Mouse (Mus musculus): ENCODE results near the gene Megf11.
"Not testable (repeated sequence)": the region's sequence is repeated elsewhere in the genome, so short reads cannot be mapped to it uniquely, and the experiment has no call there.

Megf11 gene

DNA sequence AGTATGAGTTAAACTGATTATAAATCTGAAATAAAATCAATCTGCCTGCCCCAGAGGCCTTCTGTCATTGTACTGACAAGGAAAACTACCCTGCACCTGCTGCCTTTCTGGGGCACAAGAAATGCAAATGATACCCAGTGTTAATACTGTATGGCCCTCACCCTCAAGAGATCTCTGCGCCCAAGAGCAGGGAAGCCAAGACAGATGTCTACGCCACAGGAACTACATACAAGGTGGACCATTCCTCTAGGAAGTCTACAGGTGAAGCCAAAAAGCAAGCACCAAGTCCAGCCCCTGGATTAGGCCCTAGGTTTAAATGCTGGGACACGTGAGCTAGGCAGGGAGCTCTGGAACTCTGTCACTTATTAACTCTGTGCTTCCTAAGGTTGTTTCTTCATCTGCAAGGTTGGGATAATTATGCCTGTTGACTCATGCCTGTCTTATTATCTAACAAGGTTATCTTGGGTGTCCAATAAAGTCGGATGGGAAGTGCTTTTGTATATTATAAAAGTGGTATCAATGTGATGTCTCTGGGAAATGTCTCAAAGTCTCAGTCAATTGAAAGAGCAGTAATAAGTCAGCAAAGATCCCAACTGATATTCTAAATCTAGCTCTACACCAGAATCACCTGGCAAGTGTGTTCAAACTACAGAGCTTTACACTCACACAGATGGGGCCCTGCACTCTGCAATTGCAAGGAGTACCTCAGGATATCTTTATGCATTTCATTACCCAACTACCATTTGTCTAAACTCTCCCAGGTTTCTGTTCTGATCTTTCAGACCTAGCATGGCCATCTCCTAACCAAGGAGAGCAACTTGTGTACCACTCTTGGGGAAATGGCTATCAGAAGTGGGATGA is 315.3 kb downstream of the Megf11 start:
- DNase-seq (ENCODE audit: low spot score): no peak

DNA sequence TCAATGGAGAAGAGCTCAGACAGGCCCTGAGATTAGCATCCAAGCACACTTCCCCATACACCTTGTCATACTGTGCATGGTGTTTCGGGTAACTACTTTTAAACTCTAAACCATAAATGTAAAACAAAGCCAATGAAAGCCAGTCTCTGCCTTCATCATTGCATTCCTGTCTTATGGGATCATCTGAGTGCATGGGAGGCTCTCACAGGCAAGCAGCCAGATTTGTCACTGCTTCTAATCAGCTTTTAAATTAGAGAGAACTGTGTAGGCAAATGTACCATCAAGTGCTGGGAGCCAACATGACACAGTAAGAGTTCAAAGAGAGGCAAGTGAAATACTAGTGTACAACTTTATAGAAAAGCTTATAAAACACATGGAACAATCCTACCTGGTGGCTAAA is 316.2 kb downstream of the Megf11 start:
- DNase-seq (ENCODE audit: low spot score): no peak

GRCm38 (mm10) chr9:64702391-64702790 is 317.0 kb downstream of the Megf11 start:
- no peak for DNase-seq (ENCODE audit: low spot score)

GRCm38 (mm10) chr9:64702937-64703336 is 317.5 kb downstream of the Megf11 start:
- DNase-seq (ENCODE audit: low spot score): no peak

DNA sequence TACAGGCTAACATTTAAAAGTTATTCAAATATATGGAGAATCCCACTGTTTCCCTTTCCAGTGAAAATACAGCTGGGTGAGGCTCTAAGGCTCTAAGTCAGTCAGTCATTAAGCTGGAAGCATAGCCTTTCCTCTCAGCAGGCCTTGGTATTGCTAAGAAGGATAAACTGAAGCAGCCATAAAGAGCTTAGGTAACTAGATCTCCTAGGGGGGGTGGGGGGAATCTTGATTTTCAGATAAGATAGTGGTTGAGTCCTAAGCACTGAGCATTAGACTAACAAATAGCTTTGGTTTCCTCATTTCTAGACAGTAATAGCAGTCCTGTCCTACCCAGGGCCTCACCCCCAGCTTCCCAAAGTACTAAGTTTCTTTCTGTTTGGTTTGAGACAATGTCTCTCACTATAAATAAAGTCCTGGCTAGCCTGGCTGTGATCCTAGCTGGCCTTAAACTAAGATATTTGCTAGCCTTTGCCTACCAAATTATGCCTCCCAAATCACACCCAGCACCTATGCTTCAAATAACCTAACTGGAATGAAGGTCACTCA is 318.1 kb downstream of the Megf11 start:
- DNase-seq (ENCODE audit: low spot score): no peak

GRCm38 (mm10) chr9:64704073-64704840 is 318.8 kb downstream of the Megf11 start:
- DNase-seq (ENCODE audit: low spot score): no peak

GRCm38 (mm10) chr9:64710291-64710690 is 324.9 kb downstream of the Megf11 start:
- not testable (repeated sequence) for DNase-seq (ENCODE audit: low spot score)

- no peak for DNase-seq (ENCODE audit: low spot score)
Observed at GRCm38 (mm10) chr9:64719526-64720163, 334.2 kb downstream of the Megf11 start.

- no peak for DNase-seq (ENCODE audit: low spot score)
Observed at GRCm38 (mm10) chr9:64726454-64726853, 341.0 kb downstream of the Megf11 start.

DNA sequence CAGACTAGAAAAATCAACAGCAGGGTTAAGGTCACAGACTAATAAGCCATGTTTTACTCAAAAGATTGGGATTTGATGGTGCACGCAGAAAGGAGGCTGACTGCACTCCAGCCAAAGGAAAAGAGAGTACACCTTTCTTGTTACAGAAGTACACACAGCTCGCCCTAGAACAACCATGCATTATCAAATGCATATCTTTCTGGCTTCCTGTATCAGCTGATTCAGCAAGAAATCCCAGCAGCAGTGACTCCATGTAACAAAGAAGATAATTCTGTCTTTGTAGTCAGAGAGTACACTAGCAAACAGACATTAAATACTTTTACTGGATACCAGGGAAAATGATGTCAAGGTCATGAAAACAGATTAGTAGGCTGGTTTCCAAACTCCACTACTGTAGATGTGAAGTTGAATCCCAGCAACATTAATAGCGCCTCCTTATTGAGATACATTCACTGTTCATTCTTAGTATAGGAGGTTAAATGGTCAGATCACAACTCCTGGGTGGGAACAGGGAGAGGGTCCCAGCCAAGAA is 345.7 kb downstream of the Megf11 start:
- no peak for DNase-seq (ENCODE audit: low spot score)

GRCm38 (mm10) chr9:64734166-64734565 is 348.7 kb downstream of the Megf11 start:
- DNase-seq (ENCODE audit: low spot score): no peak

GRCm38 (mm10) chr9:64734992-64735391 is 349.6 kb downstream of the Megf11 start:
- DNase-seq (ENCODE audit: low spot score): not testable (repeated sequence)

- no peak for DNase-seq (ENCODE audit: low spot score)
Observed at GRCm38 (mm10) chr9:64736076-64736638, 350.7 kb downstream of the Megf11 start.

- DNase-seq (ENCODE audit: low spot score): peak; percentile 47
Observed at GRCm38 (mm10) chr9:64736639-64737405, 351.4 kb downstream of the Megf11 start.

DNA sequence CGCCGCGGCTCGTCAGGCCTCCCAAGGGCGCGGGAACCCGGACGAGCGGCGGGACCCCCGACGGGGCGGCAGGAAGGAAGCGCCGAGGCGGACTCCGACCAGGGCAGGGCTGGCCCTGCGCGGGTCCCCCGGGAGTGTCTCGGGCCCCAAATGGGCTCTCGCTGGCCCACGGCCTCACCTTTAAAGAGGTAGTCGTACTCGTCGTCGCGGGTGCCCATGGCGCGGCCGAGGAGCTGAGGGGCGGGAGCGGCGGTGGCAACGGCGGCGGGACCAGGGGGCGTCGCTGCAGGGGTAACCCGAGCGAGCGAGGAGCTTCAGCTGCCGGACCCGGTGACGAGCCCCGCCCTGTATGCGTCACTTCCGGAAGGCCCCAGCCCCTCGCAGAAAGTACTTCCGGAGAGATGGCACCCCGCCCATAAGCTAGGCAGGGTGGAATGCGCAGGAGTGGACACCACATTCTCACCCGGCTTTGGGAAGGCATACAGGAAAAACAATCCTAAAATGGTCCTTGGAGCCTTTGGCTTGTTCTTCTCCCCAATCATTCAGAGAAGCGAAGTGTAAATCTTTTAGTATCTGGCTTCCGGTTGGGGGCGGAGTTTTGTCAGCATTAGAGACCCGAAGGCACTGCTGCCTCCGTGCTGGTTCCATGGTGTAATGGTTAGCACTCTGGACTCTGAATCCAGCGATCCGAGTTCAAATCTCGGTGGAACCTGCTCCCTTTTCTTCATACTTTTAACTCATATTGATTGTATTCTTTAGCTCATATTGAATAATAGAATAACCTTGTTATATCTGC is 352.2 kb downstream of the Megf11 start, which contains the start of gene Rab11a:
Gene Rab11a (minus strand): TSS at position 353 of the 796 bp plus-strand sequence.
- peak; percentile 90 for DNase-seq (ENCODE audit: low spot score)

GRCm38 (mm10) chr9:64739001-64739400 is 353.6 kb downstream of the Megf11 start:
- DNase-seq (ENCODE audit: low spot score): no peak

GRCm38 (mm10) chr9:64742453-64742852 is 357.0 kb downstream of the Megf11 start:
- no peak for DNase-seq (ENCODE audit: low spot score)

- DNase-seq (ENCODE audit: low spot score): no peak
Observed at GRCm38 (mm10) chr9:64747735-64748134, 362.3 kb downstream of the Megf11 start.

- DNase-seq (ENCODE audit: low spot score): no peak
Observed at GRCm38 (mm10) chr9:64749314-64749713, 363.9 kb downstream of the Megf11 start.

- no peak for DNase-seq (ENCODE audit: low spot score)
Observed at GRCm38 (mm10) chr9:64752575-64752974, 367.1 kb downstream of the Megf11 start.

Measured in ovary, adult 18-20 months (tissue).